27 mouse cellular contexts compared by ENCODE assay signal in the genomic region with DNA sequence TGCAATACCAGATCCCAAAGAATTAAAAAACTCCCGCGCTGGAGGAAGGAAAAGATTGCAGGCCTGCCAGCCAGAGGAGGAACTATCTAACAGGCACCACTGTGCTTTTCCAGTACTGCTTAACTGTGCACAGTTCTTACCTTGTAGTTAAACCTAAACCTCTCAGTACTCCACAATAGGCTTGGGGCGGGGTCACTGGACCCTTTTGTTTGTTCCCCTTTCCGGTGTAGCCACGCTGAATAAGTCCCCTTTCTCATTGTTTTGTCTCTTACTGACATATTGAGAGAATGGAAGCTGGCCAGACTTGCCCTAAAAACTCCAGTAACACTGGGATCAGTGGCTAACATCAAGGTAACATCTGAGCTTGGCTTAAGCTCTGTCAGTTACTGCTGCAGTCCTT. TPM values are rescaled to one million over a fixed set of nuclear protein-coding genes. Genes with fewer than 3 reads are reported as not detected.
DNase-seq lines count a peak whose midpoint lies in the region; ATAC-seq and TF ChIP-seq lines count a peak whose summit lies in the region.
"Had no signal": no experiment of that assay in that cellular context is flagged by ENCODE, and none has a peak within 500 bp of the region (broad histone marks: within the 10 kb centered on the region; RNA-seq: fewer than 3 reads in every experiment).

No protein-coding gene starts in this region.

- WGBS in midbrain, embryonic 16.5 days = 42% methylated on average over 5 of the region's 5 CpGs

- H3K27ac ChIP-seq in ES-E14 (ENCODE audit: insufficient read depth, low read depth, low read length, poor library complexity, severe bottlenecking) = peak overlapping the region; percentile 13; the same call in 1 of the 2 replicates
- no peak overlapping the region for H3K27ac ChIP-seq in midbrain, embryonic 16.5 days (ENCODE audit: low read length)
- H3K27ac ChIP-seq: embryonic facial prominence, embryonic 12.5 days; embryonic facial prominence, embryonic 15.5 days; forebrain, embryonic 12.5 days; heart, adult 2 months; heart, embryonic 10.5 days; heart, embryonic 13.5 days; hindbrain, embryonic 15.5 days had no signal

- in situ Hi-C loops in ES-E14 (cut with MboI; ENCODE audit: low sequenced_read_pairs in 2 of 2, unreplicated experiment in 2 of 2) = no loop called here

- H3K36me3 ChIP-seq in E14TG2a.4 (ENCODE audit: insufficient read depth, low read length) = no peaks in the 10 kb centered on the region
- H3K36me3 ChIP-seq in ES-E14 (ENCODE audit: control insufficient read depth, insufficient read depth, low read length, poor library complexity, severe bottlenecking) = no peaks in the 10 kb centered on the region
- H3K36me3 ChIP-seq in midbrain, embryonic 16.5 days (ENCODE audit: control insufficient read depth, insufficient read depth, low read length) = peaks cover 36% of the 10 kb centered on the region
- H3K36me3 ChIP-seq: G1E had no signal

- H3K9ac ChIP-seq in ES-E14 (ENCODE audit: insufficient read depth, low read depth, low read length, poor library complexity, severe bottlenecking) = no peak overlapping the region
- no peak overlapping the region for H3K9ac ChIP-seq in midbrain, embryonic 16.5 days (ENCODE audit: low read depth, low read length)
- H3K9ac ChIP-seq: embryonic facial prominence, embryonic 12.5 days; embryonic facial prominence, embryonic 15.5 days; forebrain, embryonic 12.5 days; heart, embryonic 13.5 days; hindbrain, embryonic 15.5 days had no signal

- no peak overlapping the region for H3K4me2 ChIP-seq in midbrain, embryonic 16.5 days (ENCODE audit: low read length)
- H3K4me2 ChIP-seq: embryonic facial prominence, embryonic 12.5 days; embryonic facial prominence, embryonic 15.5 days; forebrain, embryonic 12.5 days; heart, embryonic 13.5 days; hindbrain, embryonic 15.5 days had no signal

- no peak for ATAC-seq in midbrain, embryonic 16.5 days
- ATAC-seq: forebrain, embryonic 16.5 days; intestine, postnatal 0 days had no signal

- no peaks in the 10 kb centered on the region for H3K27me3 ChIP-seq in E14TG2a.4 (ENCODE audit: insufficient read depth, low read length)
- H3K27me3 ChIP-seq in midbrain, embryonic 16.5 days (ENCODE audit: control insufficient read depth, insufficient read depth, low read depth, low read length) = no peaks in the 10 kb centered on the region
- H3K27me3 ChIP-seq: embryonic facial prominence, embryonic 12.5 days; embryonic facial prominence, embryonic 15.5 days; forebrain, embryonic 12.5 days; heart, embryonic 13.5 days; hindbrain, embryonic 15.5 days had no signal

- H3K9me3 ChIP-seq in E14TG2a.4 (ENCODE audit: low read length) (no peaks in the 10 kb centered on the region), ES-E14 (ENCODE audit: control insufficient read depth, insufficient read depth, low read depth, low read length) (no peaks in the 10 kb centered on the region)
- no peaks in the 10 kb centered on the region for H3K9me3 ChIP-seq in midbrain, embryonic 16.5 days (replicated peaks; ENCODE audit: control insufficient read depth, low read length, poor library complexity, severe bottlenecking)
- H3K9me3 ChIP-seq: embryonic facial prominence, embryonic 12.5 days; embryonic facial prominence, embryonic 15.5 days; G1E; heart, embryonic 10.5 days; hindbrain, embryonic 15.5 days had no signal

- no peak for TF ChIP-seq CTCF in E14TG2a.4 (conservative IDR thresholded peaks at IDR 0.05; ENCODE audit: low read length)

- 0 out of 2 replicates have a peak overlapping the region, but pooled peaks have one; percentile 8 for H3K4me3 ChIP-seq in E14TG2a.4 (replicated peaks; ENCODE audit: low read length)
- H3K4me3 ChIP-seq in ES-E14 (ENCODE audit: insufficient read depth in 1 of 2, low read depth in 1 of 2, low read length in 2 of 2, poor library complexity in 1 of 2, severe bottlenecking in 1 of 2) = no peak overlapping the region
- no peak overlapping the region for H3K4me3 ChIP-seq in midbrain, embryonic 16.5 days (ENCODE audit: low read depth, low read length)
- H3K4me3 ChIP-seq: embryonic facial prominence, embryonic 12.5 days; embryonic facial prominence, embryonic 15.5 days; forebrain, embryonic 12.5 days; heart, adult 2 months; heart, embryonic 10.5 days; heart, embryonic 13.5 days; hindbrain, embryonic 15.5 days had no signal

- peak; percentile 13 for DNase-seq in embryo, embryonic 10.5 days (ENCODE audit: low spot score)
- no peak for DNase-seq in embryo, embryonic 10 days (ENCODE audit: low spot score)
- DNase-seq in ES-E14 (ENCODE audit: low read depth, low spot score) = peak; percentile 71
- DNase-seq in ZHBTc4 (ENCODE audit: low read depth, low spot score) = peak; percentile 88
- no peak for DNase-seq in adrenal gland, adult 18-20 months (ENCODE audit: low spot score in 2 of 2)
- DNase-seq: adrenal gland, adult 8-10 months; adrenal gland, postnatal 25 days; cerebellum, adult 11-12 months; cerebellum, adult 8-10 months; cerebellum, postnatal 10 days; cerebellum, postnatal 36 days; gastrocnemius, postnatal 10 days; gastrocnemius, postnatal 36 days; heart, adult 2 months; heart, postnatal 14 days; heart, postnatal 4 days had no signal

- peaks cover 18% of the 10 kb centered on the region for H3K4me1 ChIP-seq in E14TG2a.4 (replicated peaks; ENCODE audit: low read depth, low read length)
- H3K4me1 ChIP-seq in ES-E14 (ENCODE audit: control insufficient read depth in 2 of 2, insufficient read depth in 2 of 2, low read length in 2 of 2, poor library complexity in 1 of 2) = peaks cover 0 to 7% of the 10 kb centered on the region in 2 experiments; a peak in 1 of 4 replicates
- H3K4me1 ChIP-seq in midbrain, embryonic 16.5 days (ENCODE audit: control insufficient read depth, insufficient read depth, low read length) = no peaks in the 10 kb centered on the region
- H3K4me1 ChIP-seq: embryonic facial prominence, embryonic 12.5 days; embryonic facial prominence, embryonic 15.5 days; heart, embryonic 10.5 days; hindbrain, embryonic 15.5 days had no signal

TF ChIP-seq in ES-E14, 5 proteins besides CTCF, POLR2A, EP300 and RAD21:
- no peak for TF ChIP-seq ZC3H11A (IDR thresholded peaks at IDR 0.05; ENCODE audit: borderline replicate concordance, low read depth, low read length)
- TF ChIP-seq CHD2 (IDR thresholded peaks at IDR 0.05; ENCODE audit: low read depth, low read length) = no peak
- no peak for TF ChIP-seq ZNF384 (IDR thresholded peaks at IDR 0.05; ENCODE audit: low read depth, low read length)
- no peak for TF ChIP-seq MAFK (IDR thresholded peaks at IDR 0.05; ENCODE audit: insufficient read depth, low read depth, low read length)
- no peak for TF ChIP-seq HCFC1 (IDR thresholded peaks at IDR 0.05; ENCODE audit: borderline replicate concordance, insufficient read depth, low read length)
TF ChIP-seq in ES-E14: peak in this region for 0.

RNA-seq across cellular contexts. Expression of gene Map4k5, which starts 44.7 kb away (rescaled TPM):
- total RNA-seq in ES-E14 (2012; rRNA removed) = 22.5 and 29.8 TPM in 2 replicates
- 10 to 100 TPM; 24.3 to 27.3 TPM for total RNA-seq in adrenal gland, adult 18-20 months (2021)
- 24.1 and 26.2 TPM in 2 replicates for polyA plus RNA-seq in midbrain, embryonic 16.5 days (2015; fragmentation: Nextera tagmentation; extraction: Ambion mirVana)

RNA-seq across cellular contexts. Expression of gene Atl1, which starts 45.3 kb away (rescaled TPM):
- 2.5 and 5.8 TPM in 2 replicates for total RNA-seq in ES-E14 (2012; rRNA removed)
- 1 to 10 TPM; 4.9 to 8.9 TPM for total RNA-seq in adrenal gland, adult 18-20 months (2021)
- 171 and 177 TPM in 2 replicates for polyA plus RNA-seq in midbrain, embryonic 16.5 days (2015; fragmentation: Nextera tagmentation; extraction: Ambion mirVana)

RNA-seq across cellular contexts. Expression of gene Sav1, which starts 49.1 kb away (rescaled TPM):
- 17.0 and 17.8 TPM in 2 replicates for total RNA-seq in ES-E14 (2012; rRNA removed)
- total RNA-seq in adrenal gland, adult 18-20 months (2021) = 10 to 100 TPM; 51.0 to 54.0 TPM
- 1.2 and 2.1 TPM in 2 replicates for polyA plus RNA-seq in midbrain, embryonic 16.5 days (2015; fragmentation: Nextera tagmentation; extraction: Ambion mirVana)

Comparison
In these comparisons a context has a peak if more than half of its experiments do, and no peak if none do; other contexts are left out.
1. DNase-seq: peak in embryo, embryonic 10.5 days (single experiment), ES-E14 (single experiment) and ZHBTc4 (single experiment); none in embryo, embryonic 10 days (single experiment) and adrenal gland, adult 18-20 months (0 of 2).